Mouse (Mus musculus): ENCODE data around the gene Rnf220. TPM values are rescaled to one million over a fixed set of nuclear protein-coding genes. Genes with fewer than 3 reads are reported as not detected.
A peak's percentile ranks its signal among the peaks of the same experiment; 100 is the strongest.

Gene Rnf220
- polyA plus RNA-seq, 1 experiment from 2014 or later: 73.3 TPM

GRCm38 (mm10) chr4:117521350-117521749, 24.5 kb upstream of the Rnf220 start:
- no peak overlapping the region for H3K9ac ChIP-seq
- no peak overlapping the region for H3K27ac ChIP-seq
- H3K4me2 ChIP-seq: no peak overlapping the region
- no peak for ATAC-seq (ENCODE audit: borderline replicate concordance, extremely low read depth, low FRiP score, low TSS enrichment)
- no peaks in the 10 kb centered on the region for H3K4me1 ChIP-seq
- H3K9me3 ChIP-seq: no peaks in the 10 kb centered on the region
- H3K4me3 ChIP-seq: no peak overlapping the region
- WGBS: 57% methylated on average over 2 of the region's 2 CpGs
- peaks cover 2% of the 10 kb centered on the region; the same call in 1 of the 2 replicates for H3K27me3 ChIP-seq
- H3K36me3 ChIP-seq: no peaks in the 10 kb centered on the region

- no peak overlapping the region for H3K4me3 ChIP-seq
- no peak overlapping the region for H3K9ac ChIP-seq
- no peak overlapping the region for H3K4me2 ChIP-seq
- no peaks in the 10 kb centered on the region for H3K4me1 ChIP-seq
- no peaks in the 10 kb centered on the region for H3K9me3 ChIP-seq
- no peak overlapping the region for H3K27ac ChIP-seq
- no peaks in the 10 kb centered on the region; the same call in 1 of the 2 replicates for H3K27me3 ChIP-seq
- 85% methylated on average over 4 of the region's 4 CpGs for WGBS
- no peak for ATAC-seq (ENCODE audit: borderline replicate concordance, extremely low read depth, low FRiP score, low TSS enrichment)
- no peaks in the 10 kb centered on the region for H3K36me3 ChIP-seq
These were observed 21.4 kb upstream of the Rnf220 start for GRCm38 (mm10) chr4:117518246-117518645.

GRCm38 (mm10) chr4:117499043-117499442, 2.2 kb upstream of the Rnf220 start:
- H3K27ac ChIP-seq: no peak overlapping the region
- H3K36me3 ChIP-seq: no peaks in the 10 kb centered on the region
- WGBS: 85% methylated on average over 8 of the region's 8 CpGs
- no peak overlapping the region for H3K4me2 ChIP-seq
- H3K4me3 ChIP-seq: no peak overlapping the region
- H3K9me3 ChIP-seq: 0 out of 2 replicates have a peak, but pooled peaks cover 6% of the 10 kb centered on the region
- peaks cover 26% of the 10 kb centered on the region for H3K4me1 ChIP-seq
- H3K9ac ChIP-seq: no peak overlapping the region
- no peak for ATAC-seq (ENCODE audit: borderline replicate concordance, extremely low read depth, low FRiP score, low TSS enrichment)
- peaks cover 52% of the 10 kb centered on the region for H3K27me3 ChIP-seq

GRCm38 (mm10) chr4:117495869-117496401, 917 bp downstream of the Rnf220 start:
- Histone ChIP-seq H3K4me2 (peak overlapping the region; percentile 84), H3K9me3 (no peaks in the 10 kb centered on the region), H3K4me1 (peaks cover 30% of the 10 kb centered on the region), H3K36me3 (no peaks in the 10 kb centered on the region), H3K9ac (peak overlapping the region; percentile 44), H3K27ac (no peak overlapping the region), H3K27me3 (peaks cover 82% of the 10 kb centered on the region), H3K4me3 (peak overlapping the region; percentile 43)
- no peak for ATAC-seq (ENCODE audit: borderline replicate concordance, extremely low read depth, low FRiP score, low TSS enrichment)
- under 1% methylated on average over 33 of the region's 33 CpGs for WGBS

- Histone ChIP-seq H3K36me3 (no peaks in the 10 kb centered on the region), H3K27ac (no peak overlapping the region), H3K4me2 (peak overlapping the region; percentile 84), H3K4me1 (peaks cover 30% of the 10 kb centered on the region), H3K27me3 (peaks cover 88% of the 10 kb centered on the region), H3K9ac (peak overlapping the region; percentile 27), H3K9me3 (no peaks in the 10 kb centered on the region), H3K4me3 (peak overlapping the region; percentile 43)
- WGBS: under 1% methylated on average over 47 of the region's 47 CpGs
- ATAC-seq (ENCODE audit: borderline replicate concordance, extremely low read depth, low FRiP score, low TSS enrichment): peak; percentile 33; the same call in 1 of the 2 replicates
These were observed 1.8 kb downstream of the Rnf220 start for GRCm38 (mm10) chr4:117494911-117495501.

- Histone ChIP-seq H3K9ac (peak overlapping the region; percentile 27), H3K9me3 (no peaks in the 10 kb centered on the region), H3K27ac (no peak overlapping the region), H3K4me1 (peaks cover 30% of the 10 kb centered on the region), H3K27me3 (peaks cover 93% of the 10 kb centered on the region), H3K36me3 (no peaks in the 10 kb centered on the region), H3K4me3 (peak overlapping the region; percentile 43), H3K4me2 (peak overlapping the region; percentile 84)
- WGBS: under 1% methylated on average over 71 of the region's 71 CpGs
- no peak for ATAC-seq (ENCODE audit: borderline replicate concordance, extremely low read depth, low FRiP score, low TSS enrichment)
These were observed 2.7 kb downstream of the Rnf220 start for GRCm38 (mm10) chr4:117493905-117494851.

GRCm38 (mm10) chr4:117493161-117493568, 3.7 kb downstream of the Rnf220 start:
- H3K27ac ChIP-seq: no peak overlapping the region
- ATAC-seq (ENCODE audit: borderline replicate concordance, extremely low read depth, low FRiP score, low TSS enrichment): no peak
- WGBS: 3% methylated on average over 17 of the region's 17 CpGs
- H3K4me2 ChIP-seq: peak overlapping the region; percentile 84
- peaks cover 30% of the 10 kb centered on the region for H3K4me1 ChIP-seq
- H3K4me3 ChIP-seq: peak overlapping the region; percentile 43; the same call in 1 of the 2 replicates
- H3K36me3 ChIP-seq: no peaks in the 10 kb centered on the region
- no peaks in the 10 kb centered on the region for H3K9me3 ChIP-seq
- H3K9ac ChIP-seq: no peak overlapping the region
- H3K27me3 ChIP-seq: peaks cover 92% of the 10 kb centered on the region

GRCm38 (mm10) chr4:117491840-117492239, 5.0 kb downstream of the Rnf220 start:
- no peak overlapping the region for H3K27ac ChIP-seq
- H3K4me1 ChIP-seq: peaks cover 30% of the 10 kb centered on the region
- H3K27me3 ChIP-seq: peaks cover 95% of the 10 kb centered on the region
- no peak overlapping the region for H3K4me2 ChIP-seq
- H3K9me3 ChIP-seq: no peaks in the 10 kb centered on the region
- no peak overlapping the region for H3K9ac ChIP-seq
- 68% methylated on average over 6 of the region's 6 CpGs for WGBS
- no peaks in the 10 kb centered on the region for H3K36me3 ChIP-seq
- ATAC-seq (ENCODE audit: borderline replicate concordance, extremely low read depth, low FRiP score, low TSS enrichment): no peak
- no peak overlapping the region for H3K4me3 ChIP-seq

- H3K27me3 ChIP-seq: peaks cover 96% of the 10 kb centered on the region
- no peak overlapping the region for H3K27ac ChIP-seq
- WGBS: 82% methylated on average over 14 of the region's 14 CpGs
- no peaks in the 10 kb centered on the region for H3K9me3 ChIP-seq
- no peak for ATAC-seq (ENCODE audit: borderline replicate concordance, extremely low read depth, low FRiP score, low TSS enrichment)
- H3K36me3 ChIP-seq: no peaks in the 10 kb centered on the region
- H3K9ac ChIP-seq: no peak overlapping the region
- H3K4me1 ChIP-seq: peaks cover 16% of the 10 kb centered on the region
- H3K4me3 ChIP-seq: no peak overlapping the region
- no peak overlapping the region for H3K4me2 ChIP-seq
These were observed 6.9 kb downstream of the Rnf220 start for GRCm38 (mm10) chr4:117489975-117490374.

- Histone ChIP-seq H3K36me3 (no peaks in the 10 kb centered on the region), H3K4me2 (no peak overlapping the region), H3K4me1 (peaks cover 16% of the 10 kb centered on the region), H3K27ac (no peak overlapping the region), H3K9ac (no peak overlapping the region), H3K4me3 (no peak overlapping the region), H3K27me3 (peaks cover 96% of the 10 kb centered on the region), H3K9me3 (no peaks in the 10 kb centered on the region)
- 84% methylated on average over 9 of the region's 9 CpGs for WGBS
- no peak for ATAC-seq (ENCODE audit: borderline replicate concordance, extremely low read depth, low FRiP score, low TSS enrichment)
These were observed 7.3 kb downstream of the Rnf220 start for GRCm38 (mm10) chr4:117489566-117489965.

GRCm38 (mm10) chr4:117487471-117487870, 9.4 kb downstream of the Rnf220 start:
- ATAC-seq (ENCODE audit: borderline replicate concordance, extremely low read depth, low FRiP score, low TSS enrichment): no peak
- Histone ChIP-seq H3K9me3 (no peaks in the 10 kb centered on the region), H3K27me3 (peaks cover 88% of the 10 kb centered on the region), H3K4me1 (peaks cover 11% of the 10 kb centered on the region), H3K4me3 (no peak overlapping the region), H3K36me3 (no peaks in the 10 kb centered on the region), H3K9ac (no peak overlapping the region), H3K27ac (no peak overlapping the region), H3K4me2 (no peak overlapping the region)
- 65% methylated on average over 6 of the region's 6 CpGs for WGBS

- Histone ChIP-seq H3K27ac (no peak overlapping the region), H3K36me3 (no peaks in the 10 kb centered on the region), H3K4me2 (no peak overlapping the region), H3K9me3 (no peaks in the 10 kb centered on the region), H3K4me1 (peaks cover 11% of the 10 kb centered on the region), H3K4me3 (no peak overlapping the region), H3K9ac (no peak overlapping the region), H3K27me3 (peaks cover 88% of the 10 kb centered on the region)
- WGBS: 77% methylated on average over 7 of the region's 7 CpGs
- no peak for ATAC-seq (ENCODE audit: borderline replicate concordance, extremely low read depth, low FRiP score, low TSS enrichment)
These were observed 10.7 kb downstream of the Rnf220 start for GRCm38 (mm10) chr4:117486188-117486587.
